Mouse (Mus musculus): ENCODE data around the gene Ptk7. TPM values are rescaled to one million over a fixed set of nuclear protein-coding genes. Genes with fewer than 3 reads are reported as not detected.

Gene Ptk7
- total RNA-seq, 1 experiment from 2014 or later, result 7.2 TPM

- ATAC-seq (replicated peaks in 1 of 2; ENCODE audit: insufficient read depth in 1 of 2, low FRiP score in 2 of 2, low TSS enrichment in 1 of 2, low read depth in 1 of 2, poor library complexity in 2 of 2, severe bottlenecking in 2 of 2), result no peak
Observed at GRCm38 (mm10) chr17:46553469-46553868, 75.8 kb downstream of the Ptk7 start.

- peak; percentile 60 for ATAC-seq (replicated peaks in 1 of 2; ENCODE audit: insufficient read depth in 1 of 2, low FRiP score in 2 of 2, low TSS enrichment in 1 of 2, low read depth in 1 of 2, poor library complexity in 2 of 2, severe bottlenecking in 2 of 2)
Observed at GRCm38 (mm10) chr17:46552841-46553423, 76.4 kb downstream of the Ptk7 start.

- no peak for ATAC-seq (replicated peaks in 1 of 2; ENCODE audit: insufficient read depth in 1 of 2, low FRiP score in 2 of 2, low TSS enrichment in 1 of 2, low read depth in 1 of 2, poor library complexity in 2 of 2, severe bottlenecking in 2 of 2)
Observed at GRCm38 (mm10) chr17:46552151-46552550, 77.2 kb downstream of the Ptk7 start.

- ATAC-seq (replicated peaks in 1 of 2; ENCODE audit: insufficient read depth in 1 of 2, low FRiP score in 2 of 2, low TSS enrichment in 1 of 2, low read depth in 1 of 2, poor library complexity in 2 of 2, severe bottlenecking in 2 of 2), result no peak
Observed at GRCm38 (mm10) chr17:46551369-46551768, 77.9 kb downstream of the Ptk7 start.

GRCm38 (mm10) chr17:46550904-46551303 lies 78.4 kb downstream of the Ptk7 start:
- no peak for ATAC-seq (replicated peaks in 1 of 2; ENCODE audit: insufficient read depth in 1 of 2, low FRiP score in 2 of 2, low TSS enrichment in 1 of 2, low read depth in 1 of 2, poor library complexity in 2 of 2, severe bottlenecking in 2 of 2)

- no peak for ATAC-seq (replicated peaks in 1 of 2; ENCODE audit: insufficient read depth in 1 of 2, low FRiP score in 2 of 2, low TSS enrichment in 1 of 2, low read depth in 1 of 2, poor library complexity in 2 of 2, severe bottlenecking in 2 of 2)
Observed at GRCm38 (mm10) chr17:46549642-46550041, 79.7 kb downstream of the Ptk7 start.

GRCm38 (mm10) chr17:46549193-46549592 lies 80.1 kb downstream of the Ptk7 start:
- ATAC-seq (replicated peaks in 1 of 2; ENCODE audit: insufficient read depth in 1 of 2, low FRiP score in 2 of 2, low TSS enrichment in 1 of 2, low read depth in 1 of 2, poor library complexity in 2 of 2, severe bottlenecking in 2 of 2), result 0 out of 4 replicates have a peak, but pooled peaks have one; percentile 34 to 42

- ATAC-seq (replicated peaks in 1 of 2; ENCODE audit: insufficient read depth in 1 of 2, low FRiP score in 2 of 2, low TSS enrichment in 1 of 2, low read depth in 1 of 2, poor library complexity in 2 of 2, severe bottlenecking in 2 of 2), result no peak
Observed at GRCm38 (mm10) chr17:46548741-46549140, 80.6 kb downstream of the Ptk7 start.

GRCm38 (mm10) chr17:46547923-46548322 lies 81.4 kb downstream of the Ptk7 start:
- no peak for ATAC-seq (replicated peaks in 1 of 2; ENCODE audit: insufficient read depth in 1 of 2, low FRiP score in 2 of 2, low TSS enrichment in 1 of 2, low read depth in 1 of 2, poor library complexity in 2 of 2, severe bottlenecking in 2 of 2)

- no peak for ATAC-seq (replicated peaks in 1 of 2; ENCODE audit: insufficient read depth in 1 of 2, low FRiP score in 2 of 2, low TSS enrichment in 1 of 2, low read depth in 1 of 2, poor library complexity in 2 of 2, severe bottlenecking in 2 of 2)
Observed at GRCm38 (mm10) chr17:46546995-46547394, 82.3 kb downstream of the Ptk7 start.

- ATAC-seq (replicated peaks in 1 of 2; ENCODE audit: insufficient read depth in 1 of 2, low FRiP score in 2 of 2, low TSS enrichment in 1 of 2, low read depth in 1 of 2, poor library complexity in 2 of 2, severe bottlenecking in 2 of 2), result no peak
Observed at GRCm38 (mm10) chr17:46546591-46546990, 82.7 kb downstream of the Ptk7 start.

- peak; percentile 69 to 70 for ATAC-seq (replicated peaks in 1 of 2; ENCODE audit: insufficient read depth in 1 of 2, low FRiP score in 2 of 2, low TSS enrichment in 1 of 2, low read depth in 1 of 2, poor library complexity in 2 of 2, severe bottlenecking in 2 of 2)
Observed at GRCm38 (mm10) chr17:46545813-46546564, 83.3 kb downstream of the Ptk7 start, which contains the start of gene Cul9. Gene Cul9, minus strand, starts transcription at chr17:46546388.

- ATAC-seq (replicated peaks in 1 of 2; ENCODE audit: insufficient read depth in 1 of 2, low FRiP score in 2 of 2, low TSS enrichment in 1 of 2, low read depth in 1 of 2, poor library complexity in 2 of 2, severe bottlenecking in 2 of 2), result no peak
Observed at GRCm38 (mm10) chr17:46543661-46544060, 85.6 kb downstream of the Ptk7 start.

- peak; percentile 55 to 58; a peak in 3 of 4 replicates for ATAC-seq (replicated peaks in 1 of 2; ENCODE audit: insufficient read depth in 1 of 2, low FRiP score in 2 of 2, low TSS enrichment in 1 of 2, low read depth in 1 of 2, poor library complexity in 2 of 2, severe bottlenecking in 2 of 2)
Observed at GRCm38 (mm10) chr17:46525579-46526307, 103.6 kb downstream of the Ptk7 start.

GRCm38 (mm10) chr17:46525065-46525464 lies 104.2 kb downstream of the Ptk7 start:
- ATAC-seq (replicated peaks in 1 of 2; ENCODE audit: insufficient read depth in 1 of 2, low FRiP score in 2 of 2, low TSS enrichment in 1 of 2, low read depth in 1 of 2, poor library complexity in 2 of 2, severe bottlenecking in 2 of 2), result no peak

GRCm38 (mm10) chr17:46521963-46522668 lies 107.2 kb downstream of the Ptk7 start:
- ATAC-seq (replicated peaks in 1 of 2; ENCODE audit: insufficient read depth in 1 of 2, low FRiP score in 2 of 2, low TSS enrichment in 1 of 2, low read depth in 1 of 2, poor library complexity in 2 of 2, severe bottlenecking in 2 of 2), result no peak

GRCm38 (mm10) chr17:46521174-46521573 lies 108.1 kb downstream of the Ptk7 start:
- no peak for ATAC-seq (replicated peaks in 1 of 2; ENCODE audit: insufficient read depth in 1 of 2, low FRiP score in 2 of 2, low TSS enrichment in 1 of 2, low read depth in 1 of 2, poor library complexity in 2 of 2, severe bottlenecking in 2 of 2)

All from hematopoietic stem cell, adult 5-6 weeks (primary cell).